Mouse (Mus musculus) cerebellum, postnatal 36 days (tissue): ENCODE results near the gene Lrch4.
A peak's percentile ranks its signal among the peaks of the same experiment; 100 is the strongest.

Experiments
- DNase-seq, 2 experiments: peaks; one replicate each; pipeline ENCODE4 v3.0.0; 2021 to 2022; ENCODE audit warnings: mixed read lengths in 2 of 2

The Lrch4 gene

DNA sequence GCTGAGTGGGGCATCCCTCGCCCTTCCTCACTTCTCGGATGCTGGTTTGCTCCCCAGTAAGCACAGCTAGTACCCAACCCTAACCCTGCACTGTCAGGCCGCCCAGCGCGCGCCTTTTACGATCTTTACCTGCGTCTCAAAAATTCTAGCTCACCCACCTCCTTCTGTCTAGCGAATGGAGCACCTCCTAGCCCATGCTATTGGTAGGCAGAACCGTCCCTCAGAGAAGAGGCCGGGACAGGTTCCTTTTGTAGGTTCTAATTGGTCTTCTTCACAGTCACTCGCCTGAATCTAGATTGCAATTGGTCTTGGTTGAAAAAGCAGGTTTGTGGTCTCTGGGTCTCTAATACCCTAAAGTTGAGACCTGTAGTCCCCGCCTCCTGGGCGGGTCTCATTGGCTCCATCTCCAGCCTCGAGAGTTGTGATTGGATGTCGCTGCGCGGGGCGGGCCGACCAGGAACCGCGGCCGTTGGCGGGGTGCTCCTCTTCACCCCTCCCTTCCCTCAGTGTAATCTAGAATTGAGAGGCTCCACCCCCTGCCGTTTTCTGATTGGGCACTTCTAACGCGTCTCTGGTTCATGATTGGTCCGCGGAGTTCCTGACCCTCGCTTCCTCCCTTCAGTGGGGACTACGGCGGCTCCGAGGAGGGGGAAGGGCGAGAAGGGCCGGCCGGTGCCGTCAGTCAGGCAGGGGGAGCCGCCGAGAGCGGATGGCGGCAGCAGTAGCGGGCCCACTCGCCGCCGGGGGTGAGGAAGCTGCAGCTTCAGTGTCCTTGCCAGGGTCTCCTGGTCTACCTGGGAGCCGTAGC lies at the start of gene Lrch4, which contains the start of the genes Fbxo24 and Gm20605:
Gene Lrch4 (plus strand): TSS at position 624 of the 808 bp plus-strand sequence.
Gene Fbxo24 (minus strand): TSS at position 505 of the 808 bp plus-strand sequence.
Gene Gm20605 (plus strand): TSS at position 678 of the 808 bp plus-strand sequence.
- DNase-seq, result peak; percentile 98 to 99

DNA sequence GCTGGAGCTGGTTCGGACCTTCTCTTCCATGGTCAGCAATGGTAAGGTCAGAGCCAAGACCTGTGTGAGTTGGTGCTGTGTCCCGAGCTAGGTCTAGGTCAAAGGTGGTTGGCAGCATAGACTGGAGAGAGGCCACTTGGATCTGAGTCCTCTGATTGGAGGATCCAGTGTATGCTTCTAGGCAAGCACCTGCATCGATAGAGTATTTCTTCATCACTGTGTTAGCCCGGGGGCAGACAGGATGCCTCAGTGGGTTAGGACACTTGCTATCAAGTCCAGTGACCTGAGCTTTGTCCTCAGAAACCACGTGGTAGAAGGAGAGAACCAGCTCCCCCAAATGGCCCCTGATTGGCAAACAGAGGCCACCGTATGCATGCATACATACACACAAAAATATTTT lies 48.7 kb upstream of the Lrch4 start:
- DNase-seq, result no peak

DNA sequence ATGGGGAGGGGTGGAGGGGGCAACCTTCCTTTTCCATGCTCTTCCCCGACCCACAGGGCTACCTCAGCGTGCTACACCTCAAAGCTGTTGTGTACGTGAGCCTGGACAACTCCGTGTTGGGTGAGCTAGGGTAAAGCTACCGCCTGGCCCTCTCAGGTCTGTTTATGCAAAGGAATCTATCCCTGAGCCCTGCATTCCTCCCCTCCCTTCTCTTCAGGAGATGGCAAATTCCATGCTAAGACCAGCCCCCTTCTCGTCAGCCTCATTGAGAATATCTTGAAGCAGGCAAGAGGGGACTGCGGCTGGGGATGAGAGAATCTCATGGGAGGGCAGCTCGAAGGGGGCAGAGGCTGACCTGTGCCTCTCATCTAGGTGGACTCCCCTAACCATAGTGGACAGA lies 46.2 kb upstream of the Lrch4 start:
- DNase-seq, result no peak

DNA sequence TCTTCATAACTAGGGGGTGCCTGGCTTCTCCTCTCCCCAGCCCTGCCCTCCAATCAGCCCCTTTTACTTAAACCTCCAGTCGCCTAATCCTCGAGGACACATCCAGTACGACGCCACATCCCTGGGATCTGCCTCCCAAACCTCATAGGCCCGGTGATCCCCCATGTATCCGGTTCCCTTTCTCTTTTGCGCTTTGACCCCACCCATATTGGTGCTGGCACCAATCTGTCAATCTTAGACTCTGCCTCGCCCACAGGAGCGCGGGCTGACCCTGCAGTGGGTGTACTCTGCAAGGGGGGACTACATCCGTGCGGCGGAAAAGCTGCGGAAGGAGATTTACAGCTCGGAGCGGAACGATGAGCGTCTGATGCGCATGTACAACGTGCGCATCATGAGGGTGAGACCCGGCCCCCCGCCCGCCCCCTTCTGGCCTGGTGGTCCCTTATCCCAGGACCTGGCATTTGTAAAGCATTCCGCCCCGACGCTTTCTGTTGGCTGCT lies 45.2 kb upstream of the Lrch4 start:
- peak in 1 of 2 experiments; percentile 22 for DNase-seq

DNA sequence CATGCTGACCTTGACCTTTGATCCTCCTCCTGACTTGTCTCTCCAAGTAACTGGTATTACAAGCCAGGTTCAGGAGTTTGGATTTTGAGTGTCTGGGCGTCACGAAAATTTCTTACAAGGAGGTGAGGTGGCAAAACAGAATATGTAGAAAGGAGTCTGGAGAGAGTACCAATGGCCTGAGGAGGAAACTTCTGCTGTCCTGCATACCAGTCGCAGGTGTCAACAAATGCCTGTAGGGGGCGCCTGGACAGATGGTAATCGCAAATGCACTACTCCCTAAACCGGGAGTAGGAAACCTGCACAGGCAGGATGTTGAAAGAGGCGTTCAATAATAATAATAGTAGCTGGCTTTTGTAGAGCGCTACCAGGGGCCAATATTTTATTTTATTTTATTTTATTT lies 43.9 kb upstream of the Lrch4 start:
- DNase-seq, result peak; percentile 77 to 82

DNA sequence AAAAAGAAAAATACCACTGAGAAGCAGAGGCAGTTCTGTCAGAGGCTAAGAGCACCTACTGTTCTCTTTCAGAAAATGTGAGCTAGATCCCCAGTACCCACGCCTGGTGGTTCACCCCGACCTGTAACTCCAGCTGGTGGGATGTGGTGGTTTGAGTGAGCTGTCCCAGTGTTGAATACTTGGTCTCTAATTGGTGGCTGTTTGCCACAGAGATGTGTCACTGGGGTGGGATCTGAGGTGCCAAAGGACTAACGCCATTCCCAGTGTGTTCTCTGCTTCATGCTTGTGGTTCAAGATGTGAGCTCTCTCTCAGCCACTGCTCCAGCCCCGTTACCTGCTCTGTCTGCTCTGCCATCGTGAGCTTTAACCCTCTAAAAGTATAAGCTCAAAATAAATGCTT lies 38.4 kb upstream of the Lrch4 start:
- DNase-seq, result no peak

DNA sequence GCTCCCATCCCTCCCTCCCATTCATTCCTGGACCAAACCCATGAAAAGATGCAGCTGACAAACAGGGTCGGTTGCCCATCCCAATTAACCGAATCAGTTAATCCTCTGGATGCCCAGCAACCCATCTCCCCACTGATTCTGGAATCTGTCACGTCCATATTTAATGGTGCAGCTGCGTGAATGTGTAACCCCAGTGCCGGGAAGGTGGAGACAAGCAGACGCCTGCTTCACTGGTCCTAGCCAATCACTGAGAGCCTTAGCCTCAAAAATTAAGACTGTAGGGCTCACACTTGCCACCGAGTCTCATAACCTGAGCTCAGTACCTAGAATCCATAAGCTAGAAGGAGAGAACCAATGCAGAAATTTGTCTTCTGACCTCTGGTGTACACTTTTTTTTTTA lies 33.0 kb upstream of the Lrch4 start:
- DNase-seq, result no peak

DNA sequence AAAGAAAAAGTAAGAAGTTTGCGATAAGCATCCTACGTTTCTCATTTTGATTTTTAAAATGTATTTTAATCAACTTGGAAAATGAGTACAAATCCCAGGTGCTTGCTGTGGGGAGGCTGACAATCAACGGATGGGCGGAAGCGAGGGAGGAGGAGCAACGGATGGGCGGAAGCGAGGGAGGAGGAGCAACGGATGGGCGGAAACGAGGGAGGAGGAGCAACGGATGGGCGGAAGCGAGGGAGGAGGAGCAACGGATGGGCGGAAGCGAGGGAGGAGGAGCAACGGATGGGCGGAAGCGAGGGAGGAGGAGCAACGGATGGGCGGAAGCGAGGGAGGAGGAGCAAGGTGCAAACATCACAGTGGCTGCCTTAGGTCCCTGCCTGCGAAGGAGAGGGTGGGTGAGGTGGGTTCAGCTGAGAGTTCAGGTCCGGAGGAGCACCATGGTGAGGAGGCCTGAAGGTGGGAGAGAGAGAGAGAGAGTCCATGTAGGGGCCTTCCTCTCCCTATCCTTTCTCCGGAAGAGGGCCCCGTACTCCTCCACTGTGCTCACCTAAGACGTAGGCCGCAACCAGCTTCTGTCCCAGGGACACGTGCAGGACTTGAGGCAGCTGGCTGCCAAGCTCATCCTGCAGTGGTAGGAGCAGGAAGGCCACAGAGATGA lies 32.2 kb upstream of the Lrch4 start:
- no peak for DNase-seq

DNA sequence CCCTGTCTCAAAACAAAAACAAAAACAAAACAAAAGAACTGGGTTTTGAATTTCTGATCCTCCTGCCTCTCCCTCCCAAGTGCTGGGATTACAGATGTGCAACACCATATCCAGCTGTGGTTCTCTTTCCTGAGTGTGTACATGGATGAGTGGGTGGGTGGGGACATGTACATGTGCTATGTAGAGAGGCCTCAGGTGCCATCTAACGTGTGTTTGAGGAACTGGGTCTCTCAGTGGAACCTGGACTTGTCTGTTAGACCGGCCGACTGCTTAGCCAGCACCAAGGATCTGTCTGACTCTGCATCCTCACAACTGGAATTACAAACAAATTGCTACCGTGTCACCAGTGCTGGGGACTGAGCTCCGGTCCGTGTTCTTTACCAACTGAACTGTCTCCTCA lies 31.3 kb upstream of the Lrch4 start:
- DNase-seq, result no peak

DNA sequence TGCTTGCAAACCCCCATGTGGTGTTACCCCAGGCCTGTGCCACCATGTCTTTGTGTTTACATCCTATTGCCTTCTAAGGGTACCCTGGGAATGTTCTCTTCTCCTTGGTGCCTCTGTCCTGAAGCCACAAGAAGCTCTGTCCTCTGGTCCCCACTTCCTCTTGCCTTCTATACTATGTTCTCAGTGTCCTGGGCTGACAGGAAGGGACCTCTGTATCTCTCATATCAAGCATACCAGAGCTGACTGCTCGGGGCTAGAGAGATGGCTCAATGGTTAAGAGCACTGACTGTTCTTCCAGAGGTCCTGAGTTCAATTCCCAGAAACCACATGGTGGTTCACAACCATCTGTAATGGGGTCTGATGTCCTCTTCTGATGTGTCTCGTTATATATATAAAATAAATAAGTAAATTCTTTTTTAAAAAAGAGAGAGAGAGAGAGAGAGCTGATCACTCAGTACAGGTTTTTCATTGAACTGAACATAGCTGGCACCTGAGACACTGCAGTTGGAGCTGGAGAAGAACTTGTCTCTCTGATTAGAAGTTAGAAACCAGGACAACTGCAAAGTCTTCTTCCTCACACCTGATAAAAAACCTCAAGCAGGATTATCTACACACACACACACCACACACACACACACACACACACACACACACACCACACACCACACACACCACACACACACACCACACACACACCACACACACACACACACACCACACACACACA lies 30.7 kb upstream of the Lrch4 start:
- no peak for DNase-seq

DNA sequence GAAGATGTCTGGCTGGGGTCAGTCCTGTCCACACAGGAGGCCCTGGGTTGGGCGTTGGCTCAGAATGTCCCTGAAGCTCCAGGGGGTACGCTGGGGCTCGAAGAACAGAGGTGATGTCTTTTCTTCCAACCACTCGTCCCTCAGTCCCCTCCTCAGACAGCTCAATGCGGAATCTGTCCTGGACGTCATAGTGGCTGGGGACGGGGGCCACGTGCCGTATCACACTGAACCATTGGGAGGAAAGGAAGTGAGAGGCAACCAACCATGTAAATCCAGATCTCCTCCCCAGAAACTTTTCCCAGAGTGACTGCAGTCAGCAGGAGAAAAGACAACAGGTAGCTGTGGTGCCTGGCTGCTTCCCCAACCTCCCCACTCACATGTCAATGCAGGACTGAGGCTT lies 29.3 kb upstream of the Lrch4 start:
- DNase-seq, result no peak

DNA sequence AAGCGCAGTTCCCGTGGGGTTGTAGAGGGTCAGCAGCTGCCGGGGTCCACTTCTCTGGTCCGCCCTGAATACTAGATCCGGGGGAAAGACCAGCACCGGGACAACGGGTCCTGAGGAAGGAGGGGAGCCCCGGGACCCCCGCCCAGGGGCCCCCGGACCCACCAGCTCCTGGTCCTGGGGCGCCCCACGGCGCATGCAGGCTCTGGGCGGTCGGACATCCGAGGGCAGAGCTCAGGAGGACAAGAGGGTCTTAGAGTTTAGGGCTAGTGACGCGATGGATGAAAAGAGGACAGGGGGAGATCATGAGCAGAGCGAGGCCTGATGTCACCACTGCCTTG lies 28.7 kb upstream of the Lrch4 start:
- no peak for DNase-seq

DNA sequence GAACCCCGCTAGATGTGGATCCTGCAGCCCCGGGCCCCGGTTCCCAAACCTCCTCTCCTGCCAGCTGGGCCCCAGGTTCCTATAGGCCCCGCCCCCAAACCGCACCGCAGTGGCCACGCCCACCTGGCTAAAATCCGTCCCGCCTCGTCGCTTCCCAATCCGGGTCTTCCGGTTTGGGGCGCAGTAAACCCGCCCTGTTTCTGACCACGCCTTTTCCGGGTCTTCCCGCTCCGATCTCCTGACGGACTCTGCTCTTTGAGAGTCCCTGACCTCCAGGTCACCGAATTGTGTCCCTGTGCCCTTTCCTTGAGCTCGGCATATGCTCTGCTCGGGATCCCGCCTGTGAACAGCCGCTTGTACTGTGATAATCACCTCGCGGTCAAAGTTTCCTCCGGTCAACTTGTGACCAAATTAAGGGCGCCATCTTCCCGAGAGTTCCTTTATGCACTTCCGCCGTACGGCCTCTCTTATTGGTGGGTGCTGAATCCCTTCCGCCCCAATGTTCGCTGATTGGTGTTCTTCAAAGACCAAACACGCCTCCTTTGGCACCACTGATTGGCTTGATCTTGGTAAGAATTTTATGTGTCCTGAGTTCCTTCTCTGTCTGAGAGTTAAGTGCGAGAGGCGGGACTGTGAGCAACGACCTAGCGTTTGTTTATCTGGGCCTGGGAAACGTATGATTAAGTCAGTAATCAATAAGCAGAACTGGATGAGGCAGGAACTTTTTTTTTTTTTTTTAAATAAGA lies 28.1 kb upstream of the Lrch4 start, which contains the start of gene Mospd3:
Gene Mospd3 (minus strand): TSS at position 440 of the 746 bp plus-strand sequence.
- DNase-seq, result peak; percentile 93 to 95

DNA sequence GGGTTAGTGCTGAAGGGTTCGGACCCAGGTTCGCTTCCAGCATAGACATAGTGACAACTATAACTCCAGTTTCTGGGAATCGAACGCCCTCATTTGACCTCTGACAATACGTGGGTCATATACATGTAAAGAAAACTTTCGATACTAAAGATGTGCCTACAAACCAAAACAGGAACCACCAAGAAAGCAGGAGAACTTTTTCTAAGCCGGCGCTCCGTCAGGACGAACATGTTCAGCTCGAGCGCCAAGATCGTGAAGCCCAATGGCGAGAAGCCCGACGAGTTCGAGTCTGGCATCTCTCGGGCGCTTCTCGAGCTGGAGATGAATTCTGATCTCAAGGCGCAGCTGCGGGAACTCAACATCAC lies 27.6 kb upstream of the Lrch4 start:
- DNase-seq, result peak in 1 of 2 experiments; percentile 19

DNA sequence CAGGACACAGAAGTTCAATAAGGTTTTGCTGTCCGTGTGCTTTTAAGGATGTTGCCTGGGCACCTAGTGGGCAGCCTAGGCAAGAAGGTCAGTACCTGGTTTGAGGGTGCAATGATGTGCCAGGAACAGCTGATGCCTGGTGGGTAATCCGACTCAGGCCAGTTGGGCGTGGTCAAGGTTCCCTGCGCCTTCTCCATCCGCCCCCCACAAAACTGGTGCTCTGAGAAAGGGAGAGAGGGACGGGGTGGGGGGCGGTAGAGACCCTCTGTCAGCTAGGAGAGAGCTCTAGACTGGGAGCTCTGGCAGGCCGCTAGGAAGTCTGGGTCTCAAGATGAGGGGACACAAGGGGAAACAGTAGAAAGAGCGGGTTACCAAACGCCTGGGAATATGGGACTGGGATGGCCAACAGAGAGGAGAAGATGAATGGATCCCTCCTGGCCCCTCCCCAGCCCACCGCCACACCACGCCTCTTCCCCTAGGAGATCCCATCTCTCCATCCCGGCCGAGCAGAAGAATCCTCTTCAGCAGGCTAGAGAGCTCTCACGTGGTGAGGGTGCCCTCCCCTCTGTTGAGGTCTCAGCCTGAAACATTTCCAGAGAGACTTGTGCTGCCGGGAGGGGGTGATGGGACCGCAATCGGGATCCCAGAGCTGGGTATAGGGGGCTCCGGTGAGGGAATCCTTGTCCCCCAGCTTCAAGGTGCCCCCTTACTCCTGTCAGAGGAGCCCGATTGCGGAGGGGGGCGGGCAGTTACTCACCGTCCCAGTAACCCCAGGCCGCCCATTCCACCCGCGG lies 20.9 kb upstream of the Lrch4 start:
- DNase-seq, result no peak

DNA sequence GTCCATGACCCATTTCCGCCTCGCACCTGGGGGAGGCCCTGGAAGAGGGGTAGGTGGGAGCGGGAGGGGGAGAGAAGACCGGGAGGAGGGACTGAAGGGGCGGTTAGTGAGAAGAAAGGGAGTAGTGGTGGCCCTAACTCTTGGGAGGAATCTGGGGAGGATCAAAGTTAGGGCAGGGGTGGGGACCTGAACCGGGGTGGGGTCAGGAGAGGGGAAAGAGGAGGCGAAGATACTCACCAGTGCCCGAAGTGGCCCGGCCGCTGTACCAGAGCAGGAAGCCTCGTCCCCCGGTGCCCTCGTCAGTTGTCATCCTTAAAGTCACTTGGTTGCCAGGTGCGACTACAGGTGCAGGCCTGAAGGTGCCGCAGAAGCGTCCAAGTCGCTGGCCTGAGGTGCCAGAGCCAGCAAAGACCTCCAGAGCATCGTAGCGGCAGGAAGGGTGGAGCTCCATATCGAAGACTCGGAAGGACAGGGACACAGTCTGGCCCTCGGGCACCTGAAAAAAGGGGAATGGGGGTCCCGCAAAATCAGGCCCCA lies 20.2 kb upstream of the Lrch4 start:
- no peak for DNase-seq

DNA sequence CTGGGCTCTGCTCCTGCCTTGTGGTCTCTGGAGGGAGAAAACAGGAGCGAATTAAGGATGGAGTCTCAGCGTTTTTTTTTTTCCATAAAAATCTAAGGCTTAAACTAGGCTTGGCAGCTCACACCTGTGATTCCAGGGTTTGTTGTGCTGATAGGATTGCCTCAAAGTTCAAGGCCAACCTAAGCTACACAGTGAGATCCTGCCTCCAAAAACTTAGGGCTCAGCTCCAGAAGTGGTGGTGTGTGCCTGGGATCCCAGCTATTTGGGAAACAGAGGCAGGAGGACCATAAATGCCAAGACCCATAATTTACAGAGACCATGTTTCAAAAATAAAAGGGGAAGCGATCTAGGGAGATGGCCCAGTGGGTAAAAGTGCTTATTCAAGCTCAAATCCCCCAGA lies 19.6 kb upstream of the Lrch4 start:
- DNase-seq, result no peak

DNA sequence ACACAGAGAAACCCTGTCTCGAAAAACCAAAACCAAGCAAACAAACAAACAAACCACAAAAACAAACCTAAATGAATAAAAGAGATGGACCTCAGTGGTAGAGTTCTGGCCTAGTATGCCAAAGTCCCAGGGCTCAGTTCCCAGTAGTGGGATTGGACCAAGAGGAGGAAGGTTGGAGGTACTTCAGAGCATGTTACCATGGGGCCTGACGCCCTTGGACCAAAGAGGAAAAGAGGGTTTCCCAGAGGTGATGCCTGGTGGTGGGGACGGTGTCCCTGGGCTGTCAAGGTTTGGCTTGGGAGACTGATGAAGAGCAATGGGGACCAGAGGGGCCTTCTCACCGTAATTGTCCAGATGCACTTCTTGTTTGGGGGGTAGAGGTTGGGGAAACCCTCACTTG lies 18.9 kb upstream of the Lrch4 start:
- DNase-seq, result no peak

DNA sequence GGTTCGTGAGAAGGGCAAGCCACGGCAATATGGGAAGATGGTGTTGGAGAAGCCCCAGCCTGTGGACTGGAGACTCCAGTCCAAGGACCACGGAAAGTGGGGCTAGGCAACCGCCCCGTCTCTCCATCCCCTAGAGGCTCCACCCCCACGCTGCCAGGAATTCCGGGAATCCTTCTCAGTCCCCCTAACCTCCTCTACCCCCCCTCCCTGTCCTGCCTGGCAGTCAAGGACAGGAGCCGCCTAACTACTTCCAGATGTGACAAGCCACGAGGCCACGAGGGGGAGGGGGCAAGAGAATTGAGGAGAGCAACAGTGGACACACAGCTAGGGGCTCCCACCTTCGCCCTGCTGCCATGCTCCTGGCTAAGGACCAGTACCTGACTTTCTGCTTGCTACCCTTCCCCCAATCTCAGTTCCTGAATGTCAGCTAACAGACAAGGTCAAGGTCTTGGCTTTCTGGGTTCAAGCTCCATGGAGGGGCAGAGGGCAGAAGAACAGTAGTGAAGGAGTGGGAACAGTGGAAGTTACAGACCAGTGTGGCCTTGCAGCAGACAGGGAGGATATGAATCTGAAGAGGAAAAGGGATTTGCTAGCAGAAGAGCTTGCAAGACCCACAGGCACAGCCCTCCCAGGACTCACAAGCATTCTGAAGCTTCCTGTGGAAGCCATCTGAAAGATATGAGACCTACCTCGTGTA lies 18.2 kb upstream of the Lrch4 start:
- DNase-seq, result no peak

DNA sequence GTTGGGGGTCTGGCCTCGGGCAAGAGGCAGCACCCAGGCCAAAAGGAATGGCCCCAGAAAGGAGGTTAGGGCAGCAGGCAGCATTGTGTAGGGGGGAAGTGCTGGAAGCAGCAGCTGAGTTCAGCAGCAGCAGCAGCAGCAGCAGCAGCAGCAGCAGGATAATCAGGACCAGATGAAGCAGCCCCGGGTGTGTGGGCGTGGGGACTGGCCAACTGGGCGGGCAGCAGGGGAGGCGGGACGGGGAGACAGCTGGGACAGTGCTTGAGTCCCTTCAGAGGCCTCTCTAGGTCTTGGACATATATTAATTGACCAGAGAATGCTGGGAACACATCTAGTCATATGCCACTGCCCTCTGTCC lies 17.7 kb upstream of the Lrch4 start:
- DNase-seq, result no peak

DNA sequence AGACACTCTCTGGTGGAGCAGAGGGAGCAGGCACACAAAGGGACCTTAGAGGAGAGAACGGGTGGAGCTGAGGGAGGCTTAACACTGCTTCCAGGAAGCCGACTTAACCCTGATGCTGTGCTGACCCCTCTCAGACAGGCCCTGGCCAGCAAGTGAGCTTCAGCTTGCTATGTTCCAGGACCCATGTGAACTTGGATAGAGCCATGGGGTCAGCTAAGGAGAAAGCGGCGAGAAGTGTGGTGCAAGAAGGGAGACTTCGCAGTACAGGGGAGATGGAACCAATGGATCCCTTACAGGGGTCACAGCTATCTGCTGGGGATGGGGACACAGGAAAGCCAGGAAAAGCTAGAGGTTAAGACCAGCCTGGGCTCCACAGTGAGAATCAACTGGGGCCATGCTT lies 15.8 kb upstream of the Lrch4 start:
- no peak for DNase-seq
